Mouse (Mus musculus) liver, adult 2 months (tissue): ENCODE measurements around the gene Tpra1. TPM values are rescaled to one million over a fixed set of nuclear protein-coding genes. Genes with fewer than 3 reads are reported as not detected.

ENCODE experiments used
- DNase-seq: peaks from one replicate; pipeline ENCODE4 v3.0.0-alpha.2; 2011; ENCODE audit warnings: low read depth, low spot score; ENCODE audit errors: extremely low read depth
- H3K27ac ChIP-seq: fragments of 200-500 bp; replicated peaks from 2 replicates; pipeline ENCODE4 v1.5.1; 2012; ENCODE audit warnings: low read depth, mild to moderate bottlenecking, control low read depth, inconsistent platforms, low read length; ENCODE audit not compliant: insufficient read depth
- H3K27me3 ChIP-seq: fragments of 200-500 bp; 2 replicates; pipeline ENCODE4 v1.6.1; 2012; ENCODE audit warnings: mild to moderate bottlenecking, moderate library complexity, low read length, inconsistent platforms; ENCODE audit not compliant: control insufficient read depth, insufficient read depth
- H3K36me3 ChIP-seq: fragments of 200-500 bp; 2 replicates; pipeline ENCODE4 v1.6.1; 2012; ENCODE audit warnings: low read length, inconsistent platforms; ENCODE audit not compliant: control insufficient read depth, insufficient read depth
- H3K4me1 ChIP-seq: fragments of 200-500 bp; 2 replicates; pipeline ENCODE4 v1.6.1; 2011; ENCODE audit warnings: low read length; ENCODE audit not compliant: control insufficient read depth, insufficient read depth
- H3K4me3 ChIP-seq: fragments of 200-500 bp; 2 replicates; pipeline ENCODE4 v1.5.1; 2011; ENCODE audit warnings: low read depth, mild to moderate bottlenecking, control low read depth, low read length, moderate library complexity; ENCODE audit not compliant: insufficient read depth
- H3K79me2 ChIP-seq: fragments of 200-500 bp; 2 replicates; pipeline ENCODE4 v1.6.1; 2012; ENCODE audit warnings: inconsistent platforms, mild to moderate bottlenecking, low read length, moderate library complexity; ENCODE audit not compliant: control insufficient read depth, insufficient read depth
- H3K9ac ChIP-seq: fragments of 200-500 bp; 2 replicates; pipeline ENCODE4 v1.6.1; 2012; ENCODE audit warnings: low read depth, mild to moderate bottlenecking, control low read depth, inconsistent platforms, low read length
- CTCF ChIP-seq: fragments of 200-500 bp; IDR thresholded peaks from 2 replicates; pipeline ENCODE4 v1.5.1; 2011; ENCODE audit warnings: low read depth, low read length, control low read depth
- POLR2A ChIP-seq: fragments of 200-500 bp; IDR thresholded peaks from 2 replicates; pipeline ENCODE4 v1.6.1; 2011; ENCODE audit warnings: low read length, control low read depth; ENCODE audit not compliant: insufficient read depth; ENCODE audit errors: extremely low read depth
- WGBS: fragments of 180-500 bp; shearing (Covaris S2); methylation state at CpG from one replicate; pipeline ENCODE4 v1.1.7; 2018; 5-methylcytosine and 5-hydroxymethylcytosine counted together
- polyA plus RNA-seq: library from polyadenylated mRNA; depleted of rRNA; stranded (reverse); fragments of >200 nt; gene quantifications from 2 replicates; pipeline ENCODE4 v1.2.3, GENCODE M21; 2012
- total RNA-seq: library from RNA; depleted of rRNA; stranded (reverse); fragments of >200 nt; gene quantifications from 2 replicates; pipeline ENCODE4 v1.2.3, GENCODE M21; 2014

The Tpra1 gene
- total and polyA plus RNA-seq, 2 experiments: 15.8 to 76.3 TPM

GRCm38 (mm10) chr6:88924502-88925275 lies 22.6 kb downstream of the Tpra1 start:
- TF ChIP-seq CTCF (no peak), POLR2A (no peak)
- Histone ChIP-seq H3K4me3 (no peak overlapping the region), H3K36me3 (no peaks in the 10 kb centered on the region), H3K27ac (no peak overlapping the region), H3K79me2 (no peaks in the 10 kb centered on the region), H3K9ac (no peak overlapping the region), H3K27me3 (no peaks in the 10 kb centered on the region), H3K4me1 (no peaks in the 10 kb centered on the region)
- DNase-seq: no peak
- 23% methylated on average over 5 of the region's 5 CpGs for WGBS

- TF ChIP-seq CTCF (no peak), POLR2A (no peak)
Observed at GRCm38 (mm10) chr6:88925640-88926205, 23.7 kb downstream of the Tpra1 start.

GRCm38 (mm10) chr6:88926870-88927269 lies 24.8 kb downstream of the Tpra1 start:
- Histone ChIP-seq H3K27ac (no peak overlapping the region), H3K27me3 (no peaks in the 10 kb centered on the region), H3K9ac (no peak overlapping the region), H3K4me1 (no peaks in the 10 kb centered on the region), H3K36me3 (no peaks in the 10 kb centered on the region), H3K4me3 (no peak overlapping the region), H3K79me2 (no peaks in the 10 kb centered on the region)
- DNase-seq: no peak
- 63% methylated on average over 3 of the region's 3 CpGs for WGBS
- TF ChIP-seq POLR2A (no peak), CTCF (no peak)

More at GRCm38 (mm10) chr6:88925640-88926205, 23.7 kb downstream of the Tpra1 start:
- 60% methylated on average over 4 of the region's 4 CpGs for WGBS
- Histone ChIP-seq H3K4me3 (no peak overlapping the region), H3K9ac (no peak overlapping the region), H3K79me2 (no peaks in the 10 kb centered on the region), H3K27me3 (no peaks in the 10 kb centered on the region), H3K36me3 (no peaks in the 10 kb centered on the region), H3K27ac (no peak overlapping the region), H3K4me1 (no peaks in the 10 kb centered on the region)
- DNase-seq: no peak

- H3K4me3 ChIP-seq: no peak overlapping the region
- H3K9ac ChIP-seq: no peak overlapping the region
- DNase-seq: no peak
- no peaks in the 10 kb centered on the region for H3K36me3 ChIP-seq
- no peak overlapping the region for H3K27ac ChIP-seq
- WGBS: 24% methylated on average over 2 of the region's 2 CpGs
- H3K79me2 ChIP-seq: no peaks in the 10 kb centered on the region
- no peaks in the 10 kb centered on the region for H3K27me3 ChIP-seq
- H3K4me1 ChIP-seq: no peaks in the 10 kb centered on the region
- TF ChIP-seq POLR2A (no peak), CTCF (peak; percentile 98)
Observed at GRCm38 (mm10) chr6:88927595-88927994, 25.5 kb downstream of the Tpra1 start.

GRCm38 (mm10) chr6:88928026-88928425 lies 26.0 kb downstream of the Tpra1 start:
- 74% methylated on average over 1 of the region's 1 CpGs for WGBS
- no peak overlapping the region for H3K9ac ChIP-seq
- H3K27me3 ChIP-seq: no peaks in the 10 kb centered on the region
- H3K27ac ChIP-seq: no peak overlapping the region
- no peak for DNase-seq
- no peaks in the 10 kb centered on the region for H3K79me2 ChIP-seq
- TF ChIP-seq POLR2A (no peak), CTCF (no peak)
- no peaks in the 10 kb centered on the region for H3K4me1 ChIP-seq
- H3K4me3 ChIP-seq: no peak overlapping the region
- no peaks in the 10 kb centered on the region for H3K36me3 ChIP-seq

GRCm38 (mm10) chr6:88928576-88928975 lies 26.5 kb downstream of the Tpra1 start:
- Histone ChIP-seq H3K4me3 (no peak overlapping the region), H3K79me2 (no peaks in the 10 kb centered on the region), H3K4me1 (no peaks in the 10 kb centered on the region), H3K36me3 (no peaks in the 10 kb centered on the region), H3K27me3 (no peaks in the 10 kb centered on the region), H3K27ac (no peak overlapping the region), H3K9ac (no peak overlapping the region)
- no peak for DNase-seq
- 73% methylated on average over 5 of the region's 5 CpGs for WGBS
- TF ChIP-seq POLR2A: no peak
- no peak for TF ChIP-seq CTCF
